Mouse (Mus musculus) lung, postnatal 0 days (tissue): ENCODE measurements at regions not wholly inside any gene's neighbourhood (a gene's known extent, or its start where the extent isn't known, plus 50 kb on each side); places are given as distances from the start of the nearest gene placed in this dataset.

Experiments
- ATAC-seq: fragments of 200-750 bp; cut with Nextera tagmentation; 2 replicates; pipeline ENCODE4 v1.8.0; 2017; ENCODE audit warnings: moderate library complexity
- DNase-seq: peaks from one replicate; pipeline ENCODE4 v3.0.0-alpha.2; 2016; ENCODE audit warnings: low spot score
- H3K27ac ChIP-seq: fragments of 300-500 bp; sonication (generic); 2 replicates; pipeline ENCODE4 v1.5.1; 2014; ENCODE audit warnings: antibody characterized with exemption, mild to moderate bottlenecking, low read length, mixed read lengths
- H3K27me3 ChIP-seq: fragments of 300-500 bp; sonication (generic); replicated peaks from 2 replicates; pipeline ENCODE4 v1.6.1; 2014; ENCODE audit warnings: low read length, mixed read lengths; ENCODE audit not compliant: insufficient read depth
- H3K36me3 ChIP-seq: fragments of 300-500 bp; sonication (generic); 2 replicates; pipeline ENCODE4 v1.6.1; 2014; ENCODE audit warnings: low read length, mixed read lengths; ENCODE audit not compliant: insufficient read depth
- H3K4me1 ChIP-seq: fragments of 300-500 bp; sonication (generic); 2 replicates; pipeline ENCODE4 v1.6.1; 2014; ENCODE audit warnings: antibody characterized with exemption, low read depth, low read length, mixed read lengths; ENCODE audit not compliant: insufficient read depth
- H3K4me2 ChIP-seq: fragments of 300-500 bp; sonication (generic); replicated peaks from 2 replicates; pipeline ENCODE4 v1.6.1; 2014; ENCODE audit warnings: low read depth, mild to moderate bottlenecking, low read length, moderate library complexity, mixed read lengths
- H3K4me3 ChIP-seq: fragments of 300-500 bp; sonication (generic); 2 replicates; pipeline ENCODE4 v1.5.1; 2014; ENCODE audit warnings: low read depth, low read length
- H3K9ac ChIP-seq: fragments of 300-500 bp; sonication (generic); replicated peaks from 2 replicates; pipeline ENCODE4 v1.6.1; 2014; ENCODE audit warnings: low read depth, mild to moderate bottlenecking
- H3K9me3 ChIP-seq: fragments of 300-500 bp; sonication (generic); 2 replicates; pipeline ENCODE4 v1.6.1; 2016; ENCODE audit warnings: low read length, mixed read lengths
- CTCF ChIP-seq: IDR thresholded peaks from 2 replicates; pipeline ENCODE4 v1.5.1; 2016; ENCODE audit warnings: antibody characterized with exemption, mild to moderate bottlenecking
- EP300 ChIP-seq: IDR thresholded peaks from 2 replicates; pipeline ENCODE4 v1.6.1; 2016; ENCODE audit warnings: antibody characterized with exemption, mild to moderate bottlenecking, control low read depth
- WGBS: fragments of 180-500 bp; shearing (Covaris S2); extraction: QIAGEN DNeasy Blood & Tissue Kit; methylation state at CpG from one replicate; pipeline ENCODE4 v1.1.7; 2014; 5-methylcytosine and 5-hydroxymethylcytosine counted together

GRCm38 (mm10) chr6:126245431-126245830 lies 78.7 kb upstream of the Ntf3 start:
- Histone ChIP-seq H3K9ac (no peak overlapping the region), H3K4me1 (no peaks in the 10 kb centered on the region), H3K27me3 (no peaks in the 10 kb centered on the region), H3K36me3 (no peaks in the 10 kb centered on the region), H3K27ac (no peak overlapping the region), H3K9me3 (no peaks in the 10 kb centered on the region), H3K4me2 (no peak overlapping the region), H3K4me3 (no peak overlapping the region)
- WGBS, result 52% methylated on average over 3 of the region's 3 CpGs
- no peak for DNase-seq
- no peak for ATAC-seq
- TF ChIP-seq EP300, result no peak
- no peak for TF ChIP-seq CTCF

- 59% methylated on average over 2 of the region's 2 CpGs for WGBS
- DNase-seq, result no peak
- ATAC-seq, result no peak
- H3K27me3 ChIP-seq, result no peaks in the 10 kb centered on the region
- no peak overlapping the region for H3K9ac ChIP-seq
- no peak overlapping the region for H3K4me3 ChIP-seq
- TF ChIP-seq EP300, result no peak
- no peak for TF ChIP-seq CTCF
- H3K36me3 ChIP-seq, result no peaks in the 10 kb centered on the region
- H3K9me3 ChIP-seq, result no peaks in the 10 kb centered on the region
- H3K4me1 ChIP-seq, result no peaks in the 10 kb centered on the region
- no peak overlapping the region for H3K4me2 ChIP-seq
- no peak overlapping the region for H3K27ac ChIP-seq
Observed at GRCm38 (mm10) chr6:126242299-126242698, 75.6 kb upstream of the Ntf3 start.

GRCm38 (mm10) chr6:126240256-126240655 lies 73.5 kb upstream of the Ntf3 start:
- Histone ChIP-seq H3K4me1 (no peaks in the 10 kb centered on the region), H3K4me3 (no peak overlapping the region), H3K9me3 (no peaks in the 10 kb centered on the region), H3K27me3 (no peaks in the 10 kb centered on the region), H3K9ac (no peak overlapping the region), H3K27ac (no peak overlapping the region), H3K36me3 (no peaks in the 10 kb centered on the region), H3K4me2 (no peak overlapping the region)
- WGBS, result 25% methylated on average over 1 of the region's 1 CpGs
- DNase-seq (no peak), ATAC-seq (no peak)
- TF ChIP-seq CTCF (no peak), EP300 (no peak)
